ENCODE assay signal across 24 mouse cellular contexts in the genomic region with DNA sequence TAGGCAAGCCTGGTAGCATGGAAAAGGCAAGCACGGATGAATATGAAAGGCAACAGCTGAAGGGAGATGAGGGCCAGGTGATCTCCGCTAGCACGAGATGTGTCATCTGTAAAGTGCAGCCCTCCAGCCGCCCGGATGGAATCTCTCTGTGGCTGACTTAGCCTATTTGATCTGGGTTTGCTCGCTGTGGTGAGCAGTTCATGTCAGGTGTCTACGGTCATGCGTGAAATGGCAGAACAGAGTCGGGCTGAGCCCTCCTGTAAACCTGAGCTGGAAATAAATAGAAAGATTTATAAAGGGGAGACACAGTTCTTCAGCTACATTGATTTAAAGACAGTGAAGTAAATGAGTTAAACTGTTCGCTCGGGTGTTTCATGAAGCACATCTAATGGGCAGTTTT.
"Had no signal": no experiment of that assay in that cellular context is flagged by ENCODE, and none has a peak within 500 bp of the region (broad histone marks: within the 10 kb centered on the region; RNA-seq: fewer than 3 reads in every experiment).

No protein-coding gene starts in this region.

- H3K4me3 ChIP-seq: left cerebral cortex, adult 2 months; liver, embryonic 12.5 days; liver, embryonic 15.5 days; lung, embryonic 15.5 days; megakaryocyte, embryonic 14.5 days; midbrain, embryonic 10.5 days; midbrain, embryonic 13.5 days; myocyte; neural tube, embryonic 13.5 days had no signal

- H3K9me3 ChIP-seq: liver, embryonic 12.5 days; liver, embryonic 15.5 days; lung, embryonic 15.5 days; midbrain, embryonic 10.5 days; midbrain, embryonic 13.5 days; neural tube, embryonic 13.5 days had no signal

- H3K27me3 ChIP-seq: liver, embryonic 12.5 days; liver, embryonic 15.5 days; lung, embryonic 15.5 days; megakaryocyte, embryonic 14.5 days; midbrain, embryonic 13.5 days; neural tube, embryonic 13.5 days had no signal

- H3K36me3 ChIP-seq: liver, embryonic 12.5 days; liver, embryonic 15.5 days; lung, embryonic 15.5 days; midbrain, embryonic 10.5 days; midbrain, embryonic 13.5 days; neural tube, embryonic 13.5 days had no signal

- H3K4me1 ChIP-seq: liver, embryonic 12.5 days; liver, embryonic 15.5 days; lung, embryonic 15.5 days; megakaryocyte, embryonic 14.5 days; midbrain, embryonic 10.5 days; midbrain, embryonic 13.5 days; neural tube, embryonic 13.5 days had no signal

- ATAC-seq: inflammation-experienced regulatory T-cells, adult 6 months; liver, embryonic 12.5 days; midbrain, embryonic 13.5 days; midbrain, embryonic 16.5 days had no signal

- H3K4me2 ChIP-seq: liver, embryonic 12.5 days; liver, embryonic 15.5 days; lung, embryonic 15.5 days; midbrain, embryonic 13.5 days; neural tube, embryonic 13.5 days had no signal

- DNase-seq: kidney, adult 11 months; kidney, postnatal 10 days; layer of hippocampus, postnatal 36 days; lung, adult 18-20 months; lung, postnatal 10 days; lung, postnatal 36 days; right cerebral cortex, adult 18-20 months; right cerebral cortex, postnatal 14 days; right cerebral cortex, postnatal 4 days; thymus, adult 2 months; thymus, postnatal 14 days; thymus, postnatal 4 days had no signal

- H3K9ac ChIP-seq: liver, embryonic 12.5 days; liver, embryonic 15.5 days; lung, embryonic 15.5 days; midbrain, embryonic 13.5 days; neural tube, embryonic 13.5 days had no signal

- H3K27ac ChIP-seq: left cerebral cortex, adult 2 months; liver, embryonic 12.5 days; liver, embryonic 15.5 days; lung, embryonic 15.5 days; midbrain, embryonic 10.5 days; midbrain, embryonic 13.5 days; neural tube, embryonic 13.5 days; stomach, postnatal 0 days had no signal
